Mouse (Mus musculus): ENCODE measurements at regions not wholly inside any gene's neighbourhood (a gene's known extent, or its start where the extent isn't known, plus 50 kb on each side); places are given as distances from the start of the nearest gene placed in this dataset.
"Not testable (repeated sequence)": the region's sequence is repeated elsewhere in the genome, so short reads cannot be mapped to it uniquely, and the experiment has no call there.

GRCm38 (mm10) chrX:93888480-93888879, 56.5 kb upstream of the Pdk3 start:
- Histone ChIP-seq H3K27ac (ENCODE audit: insufficient read depth, low read depth, low read length) (no peak overlapping the region), H3K4me1 (ENCODE audit: control insufficient read depth, insufficient read depth, low read length) (peaks cover 5% of the 10 kb centered on the region; the same call in 1 of the 2 replicates), H3K4me3 (ENCODE audit: insufficient read depth, low read depth, low read length) (no peak overlapping the region)
- TF ChIP-seq CTCF (IDR thresholded peaks at IDR 0.05; ENCODE audit: insufficient read depth, low read depth, low read length) (no peak), POLR2A (IDR thresholded peaks at IDR 0.05; ENCODE audit: insufficient read depth, low read depth, low read length) (no peak)
- WGBS: 52% methylated on average over 4 of the region's 4 CpGs

GRCm38 (mm10) chrX:93888966-93889365, 57.0 kb upstream of the Pdk3 start:
- Histone ChIP-seq H3K4me1 (ENCODE audit: control insufficient read depth, insufficient read depth, low read length) (peaks cover 5% of the 10 kb centered on the region; the same call in 1 of the 2 replicates), H3K27ac (ENCODE audit: insufficient read depth, low read depth, low read length) (peak overlapping the region; percentile 94), H3K4me3 (ENCODE audit: insufficient read depth, low read depth, low read length) (peak overlapping the region; percentile 9)
- 30% methylated on average over 8 of the region's 8 CpGs for WGBS
- TF ChIP-seq POLR2A (IDR thresholded peaks at IDR 0.05; ENCODE audit: insufficient read depth, low read depth, low read length) (no peak), CTCF (IDR thresholded peaks at IDR 0.05; ENCODE audit: insufficient read depth, low read depth, low read length) (no peak)

GRCm38 (mm10) chrX:93889394-93890042, 57.5 kb upstream of the Pdk3 start:
- Histone ChIP-seq H3K4me1 (ENCODE audit: control insufficient read depth, insufficient read depth, low read length) (peaks cover 5% of the 10 kb centered on the region; the same call in 1 of the 2 replicates), H3K4me3 (ENCODE audit: insufficient read depth, low read depth, low read length) (peak overlapping the region; percentile 9), H3K27ac (ENCODE audit: insufficient read depth, low read depth, low read length) (peak overlapping the region; percentile 94)
- 19% methylated on average over 13 of the region's 13 CpGs for WGBS
- TF ChIP-seq CTCF (IDR thresholded peaks at IDR 0.05; ENCODE audit: insufficient read depth, low read depth, low read length) (no peak), POLR2A (IDR thresholded peaks at IDR 0.05; ENCODE audit: insufficient read depth, low read depth, low read length) (no peak)

GRCm38 (mm10) chrX:93896838-93897820, 65.1 kb upstream of the Pdk3 start:
- no peak for TF ChIP-seq CTCF (IDR thresholded peaks at IDR 0.05; ENCODE audit: insufficient read depth, low read depth, low read length)
- TF ChIP-seq POLR2A (IDR thresholded peaks at IDR 0.05; ENCODE audit: insufficient read depth, low read depth, low read length): no peak
- no peak overlapping the region for H3K27ac ChIP-seq (ENCODE audit: insufficient read depth, low read depth, low read length)
- H3K4me1 ChIP-seq (ENCODE audit: control insufficient read depth, insufficient read depth, low read length): peaks cover under 1% of the 10 kb centered on the region; the same call in 1 of the 2 replicates
- no peak overlapping the region for H3K4me3 ChIP-seq (ENCODE audit: insufficient read depth, low read depth, low read length)
- 77% methylated on average over 5 of the region's 5 CpGs for WGBS

GRCm38 (mm10) chrX:93903209-93903608, 65.2 kb upstream of the AU015836 start:
- H3K4me1 ChIP-seq (ENCODE audit: control insufficient read depth, insufficient read depth, low read length): no peaks in the 10 kb centered on the region
- no peak overlapping the region for H3K27ac ChIP-seq (ENCODE audit: insufficient read depth, low read depth, low read length)
- H3K4me3 ChIP-seq (ENCODE audit: insufficient read depth, low read depth, low read length): no peak overlapping the region
- TF ChIP-seq POLR2A (IDR thresholded peaks at IDR 0.05; ENCODE audit: insufficient read depth, low read depth, low read length) (no peak), CTCF (IDR thresholded peaks at IDR 0.05; ENCODE audit: insufficient read depth, low read depth, low read length) (no peak)

- Histone ChIP-seq H3K4me1 (ENCODE audit: control insufficient read depth, insufficient read depth, low read length) (no peaks in the 10 kb centered on the region), H3K4me3 (ENCODE audit: insufficient read depth, low read depth, low read length) (no peak overlapping the region), H3K27ac (ENCODE audit: insufficient read depth, low read depth, low read length) (no peak overlapping the region)
- TF ChIP-seq CTCF (IDR thresholded peaks at IDR 0.05; ENCODE audit: insufficient read depth, low read depth, low read length): no peak
- TF ChIP-seq POLR2A (IDR thresholded peaks at IDR 0.05; ENCODE audit: insufficient read depth, low read depth, low read length): no peak
- 91% methylated on average over 5 of the region's 5 CpGs for WGBS
Measured at GRCm38 (mm10) chrX:93905531-93905930, 62.9 kb upstream of the AU015836 start.

- Histone ChIP-seq H3K4me3 (ENCODE audit: insufficient read depth, low read depth, low read length) (peak overlapping the region; percentile 17), H3K27ac (ENCODE audit: insufficient read depth, low read depth, low read length) (no peak overlapping the region), H3K4me1 (ENCODE audit: control insufficient read depth, insufficient read depth, low read length) (peaks cover 4% of the 10 kb centered on the region)
- TF ChIP-seq CTCF (IDR thresholded peaks at IDR 0.05; ENCODE audit: insufficient read depth, low read depth, low read length) (no peak), POLR2A (IDR thresholded peaks at IDR 0.05; ENCODE audit: insufficient read depth, low read depth, low read length) (no peak)
- 29% methylated on average over 21 of the region's 21 CpGs for WGBS
Measured at GRCm38 (mm10) chrX:93911087-93911840, 57.2 kb upstream of the AU015836 start.

GRCm38 (mm10) chrX:93915548-93915947, 52.9 kb upstream of the AU015836 start:
- Histone ChIP-seq H3K4me1 (ENCODE audit: control insufficient read depth, insufficient read depth, low read length) (peaks cover 4% of the 10 kb centered on the region), H3K4me3 (ENCODE audit: insufficient read depth, low read depth, low read length) (no peak overlapping the region), H3K27ac (ENCODE audit: insufficient read depth, low read depth, low read length) (no peak overlapping the region)
- TF ChIP-seq POLR2A (IDR thresholded peaks at IDR 0.05; ENCODE audit: insufficient read depth, low read depth, low read length) (no peak), CTCF (IDR thresholded peaks at IDR 0.05; ENCODE audit: insufficient read depth, low read depth, low read length) (no peak)

GRCm38 (mm10) chrX:93917367-93917766, 51.1 kb upstream of the AU015836 start:
- H3K4me1 ChIP-seq (ENCODE audit: control insufficient read depth, insufficient read depth, low read length); H3K4me3 ChIP-seq (ENCODE audit: insufficient read depth, low read depth, low read length); H3K27ac ChIP-seq (ENCODE audit: insufficient read depth, low read depth, low read length): not testable (repeated sequence)
- 48% methylated on average over 3 of the region's 3 CpGs for WGBS

Data from olfactory bulb, adult 2 months (tissue).